Mouse (Mus musculus): ENCODE data around the gene Cyp21a1.
"Not testable (repeated sequence)": the region's sequence is repeated elsewhere in the genome, so short reads cannot be mapped to it uniquely, and the experiment has no call there.

GRCm38 (mm10) chr17:34804301-34804700 is at the start of gene Cyp21a1:
- TF ChIP-seq EP300, CTCF (IDR thresholded peaks at IDR 0.05; ENCODE audit: low read depth): not testable (repeated sequence)

All from liver, postnatal 0 days (tissue).